Comparison of ENCODE assay signal across 12 mouse cellular contexts in genomic region chr2:92806481-92807195, GRCm38 (mm10).
DNase-seq lines count a peak whose midpoint lies in the region; ATAC-seq and TF ChIP-seq lines count a peak whose summit lies in the region.
"Had no signal": no experiment of that assay in that cellular context is flagged by ENCODE, and none has a peak within 500 bp of the region (broad histone marks: within the 10 kb centered on the region; RNA-seq: fewer than 3 reads in every experiment).

No protein-coding gene starts in this region.

- DNase-seq in layer of hippocampus, adult 2 months (ENCODE audit: low spot score in 2 of 2), result no peak
- DNase-seq in layer of hippocampus, adult 8-10 months (ENCODE audit: low spot score in 2 of 2), result no peak
- DNase-seq in heart, adult 8-10 months (ENCODE audit: low spot score), result no peak
- DNase-seq: cerebellum, adult 18-20 months; heart, postnatal 14 days; layer of hippocampus, postnatal 36 days; right cerebral cortex, postnatal 14 days had no signal

- H3K9ac ChIP-seq in embryonic facial prominence, embryonic 15.5 days, result no peak overlapping the region
- peak overlapping the region; percentile 56 for H3K9ac ChIP-seq in hindbrain, embryonic 16.5 days (ENCODE audit: low read depth, low read length)
- peak overlapping the region; percentile 34; the same call in 1 of the 2 replicates for H3K9ac ChIP-seq in neural tube, embryonic 14.5 days (replicated peaks; ENCODE audit: low read depth, low read length)
- no peak overlapping the region for H3K9ac ChIP-seq in liver, embryonic 12.5 days
- H3K9ac ChIP-seq in intestine, embryonic 15.5 days, result no peak overlapping the region

- no peak overlapping the region for H3K4me2 ChIP-seq in embryonic facial prominence, embryonic 15.5 days (replicated peaks)
- H3K4me2 ChIP-seq in hindbrain, embryonic 16.5 days (ENCODE audit: low read length), result no peak overlapping the region
- no peak overlapping the region for H3K4me2 ChIP-seq in neural tube, embryonic 14.5 days (ENCODE audit: low read depth, low read length)
- no peak overlapping the region for H3K4me2 ChIP-seq in liver, embryonic 12.5 days
- no peak overlapping the region for H3K4me2 ChIP-seq in intestine, embryonic 15.5 days (replicated peaks)

- no peak for TF ChIP-seq CTCF in layer of hippocampus, adult 2 months (conservative IDR thresholded peaks at IDR 0.05)

- H3K27ac ChIP-seq in layer of hippocampus, adult 2 months, result peak overlapping the region; percentile 80
- H3K27ac ChIP-seq in embryonic facial prominence, embryonic 15.5 days (replicated peaks), result 0 out of 2 replicates have a peak overlapping the region, but pooled peaks have one; percentile 22
- H3K27ac ChIP-seq in hindbrain, embryonic 16.5 days (ENCODE audit: low read depth, low read length), result peak overlapping the region; percentile 76
- H3K27ac ChIP-seq in neural tube, embryonic 14.5 days (ENCODE audit: low read depth, low read length), result peak overlapping the region; percentile 72
- H3K27ac ChIP-seq in liver, embryonic 12.5 days, result no peak overlapping the region
- H3K27ac ChIP-seq in intestine, embryonic 15.5 days, result no peak overlapping the region

- H3K4me3 ChIP-seq in layer of hippocampus, adult 2 months, result no peak overlapping the region
- no peak overlapping the region for H3K4me3 ChIP-seq in embryonic facial prominence, embryonic 15.5 days (replicated peaks)
- no peak overlapping the region for H3K4me3 ChIP-seq in hindbrain, embryonic 16.5 days (ENCODE audit: low read length)
- H3K4me3 ChIP-seq in neural tube, embryonic 14.5 days (ENCODE audit: low read depth, low read length), result no peak overlapping the region
- no peak overlapping the region for H3K4me3 ChIP-seq in liver, embryonic 12.5 days
- H3K4me3 ChIP-seq in intestine, embryonic 15.5 days (replicated peaks), result no peak overlapping the region

- WGBS in embryonic facial prominence, embryonic 15.5 days, result 12% methylated on average over 7 of the region's 7 CpGs
- WGBS in hindbrain, embryonic 16.5 days, result 14% methylated on average over 6 of the region's 7 CpGs
- 26% methylated on average over 6 of the region's 7 CpGs for WGBS in neural tube, embryonic 14.5 days
- 24% methylated on average over 6 of the region's 7 CpGs for WGBS in liver, embryonic 12.5 days (ENCODE audit: insufficient replicate concordance)
- 24% methylated on average over 6 of the region's 7 CpGs for WGBS in intestine, embryonic 15.5 days

- ATAC-seq in embryonic facial prominence, embryonic 15.5 days (ENCODE audit: insufficient number of reproducible peaks, low FRiP score, low TSS enrichment, low read depth), result no peak
- peak; percentile 40; the same call in 1 of the 2 replicates for ATAC-seq in hindbrain, embryonic 16.5 days
- peak; percentile 42 for ATAC-seq in neural tube, embryonic 14.5 days (ENCODE audit: low read depth)
- no peak for ATAC-seq in liver, embryonic 12.5 days
- no peak for ATAC-seq in intestine, embryonic 15.5 days

- H3K36me3 ChIP-seq in embryonic facial prominence, embryonic 15.5 days, result no peaks in the 10 kb centered on the region
- H3K36me3 ChIP-seq in hindbrain, embryonic 16.5 days (ENCODE audit: control insufficient read depth, insufficient read depth, low read length), result no peaks in the 10 kb centered on the region
- H3K36me3 ChIP-seq in neural tube, embryonic 14.5 days (ENCODE audit: control insufficient read depth, insufficient read depth, low read length), result no peaks in the 10 kb centered on the region
- H3K36me3 ChIP-seq in liver, embryonic 12.5 days, result no peaks in the 10 kb centered on the region
- no peaks in the 10 kb centered on the region for H3K36me3 ChIP-seq in intestine, embryonic 15.5 days

- H3K9me3 ChIP-seq in embryonic facial prominence, embryonic 15.5 days (replicated peaks), result no peaks in the 10 kb centered on the region
- H3K9me3 ChIP-seq in hindbrain, embryonic 16.5 days (ENCODE audit: control insufficient read depth, low read length), result no peaks in the 10 kb centered on the region
- H3K9me3 ChIP-seq in neural tube, embryonic 14.5 days (ENCODE audit: control insufficient read depth, low read length), result no peaks in the 10 kb centered on the region
- no peaks in the 10 kb centered on the region for H3K9me3 ChIP-seq in liver, embryonic 12.5 days (replicated peaks)
- H3K9me3 ChIP-seq in intestine, embryonic 15.5 days, result no peaks in the 10 kb centered on the region

- H3K27me3 ChIP-seq in embryonic facial prominence, embryonic 15.5 days, result no peaks in the 10 kb centered on the region
- no peaks in the 10 kb centered on the region for H3K27me3 ChIP-seq in hindbrain, embryonic 16.5 days (replicated peaks; ENCODE audit: control insufficient read depth, insufficient read depth, low read length)
- no peaks in the 10 kb centered on the region for H3K27me3 ChIP-seq in neural tube, embryonic 14.5 days (ENCODE audit: control insufficient read depth, insufficient read depth, low read length)
- peaks cover 37% of the 10 kb centered on the region for H3K27me3 ChIP-seq in liver, embryonic 12.5 days (replicated peaks)
- H3K27me3 ChIP-seq in intestine, embryonic 15.5 days (replicated peaks), result 0 out of 2 replicates have a peak, but pooled peaks cover 2% of the 10 kb centered on the region

- peaks cover 18% of the 10 kb centered on the region for H3K4me1 ChIP-seq in embryonic facial prominence, embryonic 15.5 days
- H3K4me1 ChIP-seq in hindbrain, embryonic 16.5 days (ENCODE audit: control insufficient read depth, insufficient read depth, low read depth, low read length), result peaks cover 30% of the 10 kb centered on the region
- H3K4me1 ChIP-seq in neural tube, embryonic 14.5 days (ENCODE audit: control insufficient read depth, insufficient read depth, low read length), result peaks cover 15% of the 10 kb centered on the region
- no peaks in the 10 kb centered on the region for H3K4me1 ChIP-seq in liver, embryonic 12.5 days
- H3K4me1 ChIP-seq in intestine, embryonic 15.5 days (replicated peaks), result 0 out of 2 replicates have a peak, but pooled peaks cover 4% of the 10 kb centered on the region

Comparison
In these comparisons a context has a peak if more than half of its experiments do, and no peak if none do; other contexts are left out.
1. H3K27ac ChIP-seq: peak in layer of hippocampus, adult 2 months (single experiment), embryonic facial prominence, embryonic 15.5 days (single experiment), hindbrain, embryonic 16.5 days (single experiment) and neural tube, embryonic 14.5 days (single experiment); none in liver, embryonic 12.5 days (single experiment) and intestine, embryonic 15.5 days (single experiment).
2. ATAC-seq: peak in hindbrain, embryonic 16.5 days (single experiment) and neural tube, embryonic 14.5 days (single experiment); none in embryonic facial prominence, embryonic 15.5 days (single experiment), liver, embryonic 12.5 days (single experiment) and intestine, embryonic 15.5 days (single experiment).
3. H3K9ac ChIP-seq: peak in hindbrain, embryonic 16.5 days (single experiment) and neural tube, embryonic 14.5 days (single experiment); none in embryonic facial prominence, embryonic 15.5 days (single experiment), liver, embryonic 12.5 days (single experiment) and intestine, embryonic 15.5 days (single experiment).